Mouse (Mus musculus): ENCODE results near the gene Sobp. TPM values are rescaled to one million over a fixed set of nuclear protein-coding genes. Genes with fewer than 3 reads are reported as not detected.

Gene Sobp
- polyA plus RNA-seq, 1 experiment from 2014 or later: 2.0 TPM

DNA sequence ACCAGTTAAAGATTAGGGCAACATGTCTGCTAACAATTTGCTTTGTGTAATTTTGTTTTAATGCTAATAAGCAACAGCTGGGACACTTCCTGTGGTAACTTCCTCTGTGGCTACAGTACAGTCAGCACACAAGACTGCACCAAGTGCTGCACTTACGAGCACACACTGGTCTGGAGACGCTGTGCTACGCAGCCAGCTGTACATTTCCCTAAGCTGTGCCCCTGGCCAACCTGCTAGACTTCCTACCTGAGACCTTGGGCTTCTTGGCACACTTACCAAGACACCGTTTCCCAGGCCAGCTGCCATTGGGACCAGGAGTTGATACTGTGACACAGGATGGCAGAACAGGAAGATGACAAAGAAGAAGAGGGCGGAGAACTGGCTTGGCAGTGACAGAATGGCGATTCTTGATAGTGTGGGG, 212.1 kb downstream of the Sobp start:
- Histone ChIP-seq H3K4me1 (peaks cover 23% of the 10 kb centered on the region), H3K27me3 (ENCODE audit: low read depth, poor library complexity, severe bottlenecking) (peaks cover 12% of the 10 kb centered on the region), H3K9me3 (replicated peaks) (no peaks in the 10 kb centered on the region), H3K4me3 (no peak overlapping the region), H3K27ac (replicated peaks) (no peak overlapping the region; the same call in 1 of the 2 replicates), H3K36me3 (no peaks in the 10 kb centered on the region)
- DNase-seq (ENCODE audit: low spot score): no peak
- WGBS: 83% methylated on average over 6 of the region's 6 CpGs

DNA sequence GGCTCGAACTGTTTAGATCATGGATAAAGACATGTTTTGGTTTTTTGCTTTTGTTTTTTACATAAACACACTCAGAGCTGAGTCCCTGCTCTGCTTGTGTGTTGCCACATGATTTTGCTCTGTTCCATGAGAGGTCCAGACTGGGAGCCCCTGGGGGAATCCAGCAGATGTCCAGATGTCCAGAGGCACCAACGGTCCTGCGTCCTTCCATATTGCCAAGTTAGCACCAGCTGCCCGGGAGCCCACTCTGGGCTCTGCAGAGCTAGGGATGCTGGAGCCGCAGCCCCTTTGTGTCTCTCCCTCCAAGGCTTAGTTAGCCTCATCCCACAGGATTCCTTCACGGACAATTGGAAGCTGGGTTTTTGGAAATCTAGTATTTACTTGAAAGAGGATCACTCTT, 212.6 kb downstream of the Sobp start:
- Histone ChIP-seq H3K27me3 (ENCODE audit: low read depth, poor library complexity, severe bottlenecking) (peaks cover 12% of the 10 kb centered on the region), H3K9me3 (replicated peaks) (no peaks in the 10 kb centered on the region), H3K4me3 (no peak overlapping the region), H3K4me1 (peaks cover 23% of the 10 kb centered on the region), H3K27ac (replicated peaks) (no peak overlapping the region; the same call in 1 of the 2 replicates), H3K36me3 (no peaks in the 10 kb centered on the region)
- DNase-seq (ENCODE audit: low spot score): no peak
- WGBS: 66% methylated on average over 6 of the region's 6 CpGs

DNA sequence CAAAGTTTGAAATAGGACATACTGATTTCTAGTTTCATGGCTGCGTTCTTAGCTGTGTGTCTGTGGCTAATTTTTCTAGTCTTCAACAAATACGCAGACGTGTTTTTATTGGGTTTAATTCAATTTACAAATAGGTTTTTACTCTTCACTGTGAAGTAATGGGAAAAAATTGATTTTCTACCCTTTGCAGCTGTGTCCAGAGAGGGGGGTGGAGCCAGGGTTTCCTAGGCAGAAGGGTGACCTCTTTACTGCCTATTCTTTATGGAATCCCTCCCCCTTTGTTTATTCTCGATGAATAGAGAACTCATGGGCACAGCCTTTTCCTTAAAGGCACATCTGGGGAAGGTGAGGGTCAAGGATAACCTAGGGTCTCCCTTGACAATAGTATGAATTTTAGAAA, 215.6 kb downstream of the Sobp start:
- Histone ChIP-seq H3K36me3 (no peaks in the 10 kb centered on the region), H3K27ac (replicated peaks) (peak overlapping the region; percentile 78; the same call in 1 of the 2 replicates), H3K4me1 (peaks cover 23% of the 10 kb centered on the region), H3K4me3 (peak overlapping the region; percentile 51; the same call in 1 of the 2 replicates), H3K27me3 (ENCODE audit: low read depth, poor library complexity, severe bottlenecking) (peaks cover 26% of the 10 kb centered on the region), H3K9me3 (replicated peaks) (no peaks in the 10 kb centered on the region)
- WGBS: 66% methylated on average over 4 of the region's 4 CpGs
- no peak for DNase-seq (ENCODE audit: low spot score)

DNA sequence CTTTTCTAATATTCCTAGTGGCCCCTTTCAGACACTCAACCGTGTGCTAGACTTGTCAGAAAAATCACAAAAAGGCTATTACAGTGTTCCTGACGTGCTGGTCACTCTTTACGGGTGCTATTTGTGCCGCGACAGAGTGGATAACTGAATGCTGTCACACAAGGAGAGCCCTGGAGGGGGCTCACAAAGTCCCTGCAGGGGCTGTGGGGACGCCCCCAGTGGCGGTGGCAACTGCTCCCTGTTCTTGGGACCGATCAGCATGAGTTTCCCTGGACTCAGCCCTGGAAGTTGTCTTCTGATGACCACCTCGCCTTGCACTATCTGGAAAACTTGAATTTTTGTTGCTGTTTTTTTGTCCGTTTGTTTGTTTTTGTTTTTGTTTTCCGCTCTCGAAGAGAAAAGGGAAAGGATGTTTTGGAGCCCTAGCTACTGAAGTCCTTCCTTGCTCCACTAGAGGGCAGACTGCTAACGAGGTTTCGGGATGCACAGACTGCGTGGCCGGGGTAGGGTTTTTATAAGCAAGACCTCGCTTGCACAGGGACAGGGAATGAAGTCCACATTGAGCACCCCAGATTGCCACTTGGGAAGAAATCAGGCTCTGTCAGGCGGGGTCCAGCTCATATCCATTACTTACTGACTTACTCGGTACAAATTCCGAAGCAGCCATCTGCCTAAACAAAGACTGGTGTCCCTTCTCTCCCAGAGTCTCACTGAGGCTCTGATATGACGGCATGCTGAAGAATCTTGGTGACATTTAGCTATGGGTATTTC, 216.3 kb downstream of the Sobp start:
- Histone ChIP-seq H3K36me3 (no peaks in the 10 kb centered on the region), H3K9me3 (replicated peaks) (no peaks in the 10 kb centered on the region), H3K4me1 (peaks cover 23% of the 10 kb centered on the region), H3K27ac (replicated peaks) (peak overlapping the region; percentile 78), H3K4me3 (peak overlapping the region; percentile 51), H3K27me3 (ENCODE audit: low read depth, poor library complexity, severe bottlenecking) (peaks cover 26% of the 10 kb centered on the region)
- DNase-seq (ENCODE audit: low spot score): peak; percentile 80
- 7% methylated on average over 21 of the region's 21 CpGs for WGBS

DNA sequence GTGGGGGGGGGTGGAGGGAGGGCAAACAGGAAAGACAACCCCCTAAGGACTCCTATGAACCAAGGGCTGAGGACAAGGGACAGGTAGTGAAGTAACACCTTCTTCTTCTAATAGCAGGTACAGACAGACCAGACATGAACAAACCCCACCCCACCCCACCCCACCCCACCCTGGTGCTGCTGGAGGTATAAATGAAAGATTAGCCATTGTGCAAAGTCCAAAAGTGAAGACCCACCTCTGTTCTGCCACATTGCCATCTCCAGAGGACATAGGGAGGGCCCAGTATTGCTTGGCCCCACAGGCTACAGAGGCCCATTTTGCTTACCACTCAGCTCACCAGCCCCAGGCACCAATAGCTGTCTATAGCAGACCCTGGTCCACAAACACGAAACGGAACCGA, 219.1 kb downstream of the Sobp start:
- WGBS: 100% methylated on average over 3 of the region's 3 CpGs

DNA sequence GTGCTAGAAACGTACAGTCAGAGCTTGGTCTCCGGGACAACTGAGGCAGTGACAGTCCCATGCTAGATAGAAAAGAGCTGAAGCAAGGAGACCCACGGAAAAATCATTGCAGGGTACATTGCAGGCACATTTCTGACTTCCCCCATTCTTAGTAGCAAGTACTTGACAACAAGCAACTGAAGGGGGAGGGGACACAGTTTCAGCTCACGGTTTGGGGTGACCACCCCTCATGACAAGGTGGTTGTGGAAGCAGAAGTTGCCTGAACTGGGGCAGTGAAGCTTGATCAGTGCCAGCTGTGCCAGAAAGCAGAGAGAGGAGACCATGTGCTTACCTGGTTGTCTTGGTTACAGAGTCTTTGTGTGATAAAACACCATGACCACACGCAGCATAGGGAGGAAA, 220.7 kb downstream of the Sobp start:
- Histone ChIP-seq H3K4me1 (peaks cover 38% of the 10 kb centered on the region), H3K9me3 (replicated peaks) (no peaks in the 10 kb centered on the region)

More for the DNA sequence above, 219.1 kb downstream of the Sobp start:
- Histone ChIP-seq H3K27me3 (ENCODE audit: low read depth, poor library complexity, severe bottlenecking) (peaks cover 26% of the 10 kb centered on the region), H3K27ac (replicated peaks) (no peak overlapping the region), H3K4me3 (no peak overlapping the region), H3K36me3 (no peaks in the 10 kb centered on the region), H3K9me3 (replicated peaks) (no peaks in the 10 kb centered on the region), H3K4me1 (peaks cover 37% of the 10 kb centered on the region)
- no peak for DNase-seq (ENCODE audit: low spot score)

More for the DNA sequence above, 220.7 kb downstream of the Sobp start:
- no peak overlapping the region for H3K4me3 ChIP-seq
- WGBS: 76% methylated on average over 5 of the region's 5 CpGs
- H3K27ac ChIP-seq (replicated peaks): no peak overlapping the region
- peaks cover 30% of the 10 kb centered on the region for H3K27me3 ChIP-seq (ENCODE audit: low read depth, poor library complexity, severe bottlenecking)
- no peaks in the 10 kb centered on the region for H3K36me3 ChIP-seq
- DNase-seq (ENCODE audit: low spot score): no peak

Other genes starting within 250 kb of the Sobp start
- 0.79 and 1.3 TPM in 2 replicates for gene 9030612E09Rik, start 174 bp upstream of the Sobp start, polyA plus RNA-seq (2016; fragmentation: Nextera tagmentation; extraction: Ambion mirVana)
- 15.2 and 16.0 TPM in 2 replicates for gene Pdss2, start 47.0 kb upstream of the Sobp start, polyA plus RNA-seq (2016; fragmentation: Nextera tagmentation; extraction: Ambion mirVana)